Mouse (Mus musculus) thymus, adult 2 months (tissue): Measurements from ENCODE around the gene Cwc25.

Experiments used
- CTCF ChIP-seq: fragments of 200-500 bp; IDR thresholded peaks from 2 replicates; pipeline ENCODE4 v1.5.1; 2012; ENCODE audit warnings: mild to moderate bottlenecking, control low read depth, low read length, moderate library complexity, borderline replicate concordance; ENCODE audit not compliant: control insufficient read depth, poor library complexity, insufficient read depth; ENCODE audit errors: extremely low read depth
- POLR2A ChIP-seq: fragments of 200-500 bp; IDR thresholded peaks from 2 replicates; pipeline ENCODE4 v1.6.1; 2012; ENCODE audit warnings: mild to moderate bottlenecking, low read length, control low read depth, moderate library complexity; ENCODE audit not compliant: control insufficient read depth, poor library complexity, insufficient read depth; ENCODE audit errors: extremely low read depth

DNA sequence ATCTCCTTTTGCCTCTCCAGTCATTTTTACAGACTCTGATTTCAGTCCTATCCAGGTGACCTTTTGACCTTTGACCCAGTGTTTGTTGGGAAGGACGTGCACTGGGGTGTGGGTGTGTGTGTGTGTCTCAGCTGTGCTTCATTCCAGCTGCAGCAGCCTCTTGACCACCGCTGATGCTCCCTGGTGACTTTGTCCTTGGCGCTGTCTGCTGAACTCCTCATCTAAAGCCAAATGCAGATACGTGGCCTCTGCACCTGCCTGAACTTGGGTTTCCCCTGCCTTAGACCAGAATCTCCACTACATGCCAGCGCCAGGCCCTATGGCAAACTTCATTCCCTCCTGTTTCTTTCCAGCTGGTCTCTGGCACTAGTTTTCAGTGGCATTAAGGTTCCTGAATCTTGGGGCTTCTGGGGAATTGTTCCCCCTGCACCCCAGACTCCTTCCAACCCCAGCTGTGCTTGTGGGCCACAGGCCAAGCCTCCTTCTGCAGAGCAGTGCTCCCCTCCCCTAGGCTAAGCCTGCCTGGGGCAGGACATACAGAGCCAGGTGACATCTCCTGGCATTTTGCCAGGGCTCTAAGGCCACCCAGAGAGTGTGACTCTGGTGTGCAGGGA is 42.4 kb upstream of the Cwc25 start:
- no peak for TF ChIP-seq POLR2A
- no peak for TF ChIP-seq CTCF
